15 mouse cellular contexts compared by ENCODE assay signal in genomic region chr6:99984856-99985224, GRCm38 (mm10).
A peak's percentile ranks its signal among the peaks of the same experiment; 100 is the strongest.
DNase-seq lines count a peak whose midpoint lies in the region; ATAC-seq lines count a peak whose summit lies in the region.
"Had no signal": no experiment of that assay in that cellular context is flagged by ENCODE, and none has a peak within 500 bp of the region (broad histone marks: within the 10 kb centered on the region; RNA-seq: fewer than 3 reads in every experiment).

No protein-coding gene starts in this region.

- H3K4me2 ChIP-seq in forebrain, embryonic 13.5 days: peak overlapping the region; percentile 16; the same call in 1 of the 2 replicates
- no peak overlapping the region for H3K4me2 ChIP-seq in forebrain, embryonic 11.5 days (ENCODE audit: low read depth, low read length, severe bottlenecking)
- 0 out of 2 replicates have a peak overlapping the region, but pooled peaks have one; percentile 9 for H3K4me2 ChIP-seq in hindbrain, embryonic 15.5 days
- no peak overlapping the region for H3K4me2 ChIP-seq in hindbrain, embryonic 12.5 days (replicated peaks)
- peak overlapping the region; percentile 33; the same call in 1 of the 2 replicates for H3K4me2 ChIP-seq in midbrain, embryonic 13.5 days (replicated peaks)
- H3K4me2 ChIP-seq: liver, embryonic 11.5 days had no signal

- no peaks in the 10 kb centered on the region for H3K9me3 ChIP-seq in forebrain, embryonic 13.5 days (replicated peaks)
- no peaks in the 10 kb centered on the region for H3K9me3 ChIP-seq in forebrain, embryonic 11.5 days (ENCODE audit: control insufficient read depth, low read length)
- H3K9me3 ChIP-seq in hindbrain, embryonic 15.5 days: no peaks in the 10 kb centered on the region
- H3K9me3 ChIP-seq in hindbrain, embryonic 12.5 days (replicated peaks): no peaks in the 10 kb centered on the region
- H3K9me3 ChIP-seq in midbrain, embryonic 13.5 days: no peaks in the 10 kb centered on the region
- H3K9me3 ChIP-seq: megakaryocyte, embryonic 14.5 days had no signal

- H3K4me1 ChIP-seq in forebrain, embryonic 13.5 days: peaks cover 18% of the 10 kb centered on the region
- peaks cover 3% of the 10 kb centered on the region; the same call in 1 of the 2 replicates for H3K4me1 ChIP-seq in forebrain, embryonic 11.5 days (replicated peaks; ENCODE audit: control insufficient read depth, insufficient read depth, low read length)
- peaks cover 17% of the 10 kb centered on the region for H3K4me1 ChIP-seq in hindbrain, embryonic 15.5 days (replicated peaks)
- H3K4me1 ChIP-seq in hindbrain, embryonic 12.5 days: peaks cover 11% of the 10 kb centered on the region
- H3K4me1 ChIP-seq in midbrain, embryonic 13.5 days (replicated peaks): peaks cover 19% of the 10 kb centered on the region
- H3K4me1 ChIP-seq: megakaryocyte, embryonic 14.5 days had no signal

- H3K27ac ChIP-seq in forebrain, embryonic 13.5 days: peak overlapping the region; percentile 44; the same call in 1 of the 2 replicates
- no peak overlapping the region for H3K27ac ChIP-seq in forebrain, embryonic 11.5 days (ENCODE audit: low read depth, low read length)
- no peak overlapping the region for H3K27ac ChIP-seq in hindbrain, embryonic 15.5 days (replicated peaks)
- no peak overlapping the region for H3K27ac ChIP-seq in hindbrain, embryonic 12.5 days
- H3K27ac ChIP-seq in midbrain, embryonic 13.5 days: peak overlapping the region; percentile 17; the same call in 1 of the 2 replicates

- H3K27me3 ChIP-seq in forebrain, embryonic 13.5 days: peaks cover 43% of the 10 kb centered on the region
- H3K27me3 ChIP-seq in forebrain, embryonic 11.5 days (ENCODE audit: control insufficient read depth, insufficient read depth, low read length): peaks cover 6% of the 10 kb centered on the region; the same call in 1 of the 2 replicates
- peaks cover 17% of the 10 kb centered on the region; the same call in 1 of the 2 replicates for H3K27me3 ChIP-seq in hindbrain, embryonic 15.5 days
- peaks cover 59% of the 10 kb centered on the region for H3K27me3 ChIP-seq in hindbrain, embryonic 12.5 days
- H3K27me3 ChIP-seq in midbrain, embryonic 13.5 days: peaks cover 66% of the 10 kb centered on the region

- H3K4me3 ChIP-seq in forebrain, embryonic 13.5 days: no peak overlapping the region
- no peak overlapping the region for H3K4me3 ChIP-seq in forebrain, embryonic 11.5 days (ENCODE audit: low read depth, low read length)
- H3K4me3 ChIP-seq in hindbrain, embryonic 15.5 days: no peak overlapping the region
- no peak overlapping the region for H3K4me3 ChIP-seq in hindbrain, embryonic 12.5 days
- H3K4me3 ChIP-seq in midbrain, embryonic 13.5 days (replicated peaks): no peak overlapping the region
- H3K4me3 ChIP-seq: megakaryocyte, embryonic 14.5 days had no signal

- H3K9ac ChIP-seq in forebrain, embryonic 13.5 days: peak overlapping the region; percentile 45
- no peak overlapping the region for H3K9ac ChIP-seq in forebrain, embryonic 11.5 days (ENCODE audit: low read length)
- H3K9ac ChIP-seq in hindbrain, embryonic 15.5 days: no peak overlapping the region
- no peak overlapping the region for H3K9ac ChIP-seq in hindbrain, embryonic 12.5 days
- H3K9ac ChIP-seq in midbrain, embryonic 13.5 days (replicated peaks): 0 out of 2 replicates have a peak overlapping the region, but pooled peaks have one; percentile 16

- no peak; the same call in 1 of the 2 replicates for ATAC-seq in forebrain, embryonic 13.5 days
- ATAC-seq in forebrain, embryonic 11.5 days (replicated peaks; ENCODE audit: low FRiP score): no peak
- no peak for ATAC-seq in hindbrain, embryonic 15.5 days (ENCODE audit: low FRiP score, low read depth)
- ATAC-seq in hindbrain, embryonic 12.5 days (ENCODE audit: low FRiP score): no peak
- ATAC-seq in midbrain, embryonic 13.5 days: no peak

- H3K36me3 ChIP-seq in forebrain, embryonic 13.5 days (ENCODE audit: poor library complexity, severe bottlenecking): no peaks in the 10 kb centered on the region
- no peaks in the 10 kb centered on the region for H3K36me3 ChIP-seq in forebrain, embryonic 11.5 days (ENCODE audit: control insufficient read depth, insufficient read depth, low read length)
- no peaks in the 10 kb centered on the region for H3K36me3 ChIP-seq in hindbrain, embryonic 15.5 days
- H3K36me3 ChIP-seq in hindbrain, embryonic 12.5 days: no peaks in the 10 kb centered on the region
- no peaks in the 10 kb centered on the region for H3K36me3 ChIP-seq in midbrain, embryonic 13.5 days

- DNase-seq in forebrain, embryonic 11.5 days (ENCODE audit: low spot score): no peak
- DNase-seq in ZHBTc4 (ENCODE audit: low read depth, low spot score): peak; percentile 16
- DNase-seq in urinary bladder, postnatal 10 days (ENCODE audit: low spot score): no peak
- DNase-seq in spleen, postnatal 4 days (ENCODE audit: low spot score in 2 of 2): no peak
- DNase-seq: adrenal gland, postnatal 10 days; embryo, embryonic 11 days; gastrocnemius, postnatal 10 days; kidney, adult 8-10 months; layer of hippocampus, adult 9-11 months had no signal

- 7% methylated on average over 10 of the region's 10 CpGs for WGBS in forebrain, embryonic 13.5 days
- 11% methylated on average over 10 of the region's 10 CpGs for WGBS in forebrain, embryonic 11.5 days
- WGBS in hindbrain, embryonic 15.5 days: 16% methylated on average over 10 of the region's 10 CpGs
- WGBS in hindbrain, embryonic 12.5 days: 17% methylated on average over 10 of the region's 10 CpGs
- WGBS in midbrain, embryonic 13.5 days: 5% methylated on average over 10 of the region's 10 CpGs

Comparison
In these comparisons a context has a peak if more than half of its experiments do, and no peak if none do; other contexts are left out.
1. H3K27ac ChIP-seq: peak in forebrain, embryonic 13.5 days (single experiment) and midbrain, embryonic 13.5 days (single experiment); none in forebrain, embryonic 11.5 days (single experiment), hindbrain, embryonic 15.5 days (single experiment) and hindbrain, embryonic 12.5 days (single experiment).
2. H3K4me2 ChIP-seq: peak in forebrain, embryonic 13.5 days (single experiment), hindbrain, embryonic 15.5 days (single experiment) and midbrain, embryonic 13.5 days (single experiment); none in forebrain, embryonic 11.5 days (single experiment) and hindbrain, embryonic 12.5 days (single experiment).
3. H3K9ac ChIP-seq: peak in forebrain, embryonic 13.5 days (single experiment) and midbrain, embryonic 13.5 days (single experiment); none in forebrain, embryonic 11.5 days (single experiment), hindbrain, embryonic 15.5 days (single experiment) and hindbrain, embryonic 12.5 days (single experiment).